Mouse (Mus musculus): ENCODE data around the gene Hs6st2.

Gene Hs6st2

DNA sequence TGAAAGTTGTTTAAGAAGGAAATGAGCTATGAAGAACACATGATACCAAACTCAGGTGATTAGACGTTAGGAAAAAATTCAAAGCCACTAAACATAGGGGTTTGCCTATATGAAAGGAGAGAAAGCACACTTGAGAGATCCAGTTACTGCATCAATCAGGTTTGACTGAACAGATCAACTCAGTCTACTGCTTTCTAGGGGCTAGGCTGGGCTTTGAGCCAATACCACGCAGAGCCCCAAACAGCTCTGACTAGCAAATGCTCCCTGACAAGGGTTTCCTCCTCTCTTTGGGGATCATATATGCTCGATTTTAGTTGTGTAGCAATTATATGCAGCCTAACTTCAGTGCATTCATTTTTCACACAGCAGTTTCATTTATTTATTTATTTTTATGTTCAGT lies 96.2 kb downstream of the Hs6st2 start:
- DNase-seq (ENCODE audit: low read depth, low spot score), result no peak

DNA sequence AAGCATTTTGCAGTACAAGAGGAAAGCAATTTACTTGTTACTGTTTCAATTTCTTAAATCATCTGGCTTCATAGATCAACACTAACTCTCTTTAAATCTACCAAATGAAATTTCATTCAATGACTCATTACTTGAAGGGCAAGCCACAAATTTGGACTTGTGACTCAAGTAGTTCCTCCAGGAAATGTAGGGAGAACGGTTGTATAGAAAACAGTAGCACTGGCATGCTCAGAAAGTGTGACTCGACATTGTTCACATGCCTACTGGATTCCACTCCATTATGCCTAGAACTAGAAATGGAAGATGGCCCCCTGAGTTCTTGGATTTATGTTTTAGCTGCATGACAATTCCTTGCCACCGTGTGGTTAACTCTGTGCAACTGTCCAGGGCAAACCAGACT lies 100.0 kb downstream of the Hs6st2 start:
- no peak for DNase-seq (ENCODE audit: low read depth, low spot score)

DNA sequence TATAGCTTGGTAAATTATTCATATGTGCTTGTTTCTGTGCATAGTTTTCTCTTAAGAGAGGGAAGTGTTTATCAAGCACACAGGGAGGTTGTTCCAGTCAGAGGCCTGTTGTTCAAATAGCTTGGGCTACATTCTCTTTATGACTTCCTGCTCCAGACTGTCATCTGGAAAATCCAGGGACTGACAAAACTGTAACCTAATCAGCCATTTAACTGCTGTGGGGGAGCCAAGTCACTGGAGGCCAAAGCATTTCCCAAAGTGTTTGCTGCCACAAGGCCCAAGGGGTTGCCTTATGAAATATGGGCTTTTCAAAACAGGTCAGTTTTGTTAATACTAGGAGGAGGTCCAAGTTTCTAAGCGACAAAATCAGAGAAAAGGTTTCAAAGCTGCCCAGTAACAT lies 119.8 kb downstream of the Hs6st2 start:
- no peak for DNase-seq (ENCODE audit: low read depth, low spot score)

DNA sequence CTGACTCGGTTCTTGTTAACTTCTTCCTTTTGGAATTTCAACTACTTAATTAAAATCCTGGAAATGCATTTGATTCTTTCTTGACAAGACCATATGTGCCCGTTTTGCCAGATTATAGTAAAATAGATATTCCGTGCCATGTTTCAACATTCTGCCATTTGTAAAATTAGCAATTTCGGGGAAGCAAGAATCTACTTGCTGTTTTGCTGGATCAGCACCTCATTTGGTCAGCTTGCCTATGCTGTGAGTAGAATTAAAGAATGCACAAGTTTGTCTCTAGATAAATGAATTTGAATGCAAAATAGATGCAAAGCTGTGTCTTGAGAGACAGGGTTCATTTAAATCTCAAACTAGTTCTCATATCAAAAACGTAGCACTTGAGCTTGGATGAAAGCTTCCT lies 142.0 kb downstream of the Hs6st2 start:
- DNase-seq (ENCODE audit: low read depth, low spot score), result no peak

DNA sequence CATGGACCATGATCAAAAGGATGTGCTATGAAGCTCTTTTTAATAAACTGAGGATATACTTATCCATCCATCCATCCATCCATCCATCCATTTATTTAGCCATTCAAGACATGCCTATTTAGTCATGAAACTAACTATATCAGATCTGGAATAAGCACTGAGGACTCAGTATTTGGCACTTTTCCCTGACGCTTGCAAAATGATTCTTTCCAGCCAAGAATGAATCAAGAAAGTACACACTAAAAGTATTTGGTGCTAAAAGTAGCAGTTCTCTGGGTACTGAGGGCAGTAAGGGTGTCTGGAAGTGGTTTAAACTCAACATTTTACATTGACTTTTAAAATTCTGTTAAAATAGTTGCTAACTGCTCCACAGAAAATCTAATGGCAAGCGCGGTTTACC lies 144.6 kb downstream of the Hs6st2 start:
- peak; percentile 1 for DNase-seq (ENCODE audit: low read depth, low spot score)

DNA sequence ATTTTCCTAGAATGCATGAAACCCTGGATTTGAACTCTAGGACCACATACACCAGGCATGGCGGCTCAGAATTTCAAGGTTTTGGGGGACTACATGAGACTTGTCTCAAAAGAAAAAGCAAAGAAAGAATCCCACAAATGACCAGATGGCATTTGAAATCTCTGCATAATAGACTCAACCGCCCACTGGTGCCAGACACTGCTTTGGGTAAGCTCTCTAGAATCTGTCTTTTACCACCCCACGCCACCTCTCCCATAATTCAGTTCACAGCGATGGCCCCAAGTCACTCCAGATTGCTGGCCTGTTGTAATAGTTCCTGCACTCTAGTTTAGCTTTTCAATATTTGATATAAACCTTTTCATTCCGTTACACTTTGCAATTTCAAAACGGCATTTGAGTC lies 146.4 kb downstream of the Hs6st2 start:
- DNase-seq (ENCODE audit: low read depth, low spot score), result no peak

DNA sequence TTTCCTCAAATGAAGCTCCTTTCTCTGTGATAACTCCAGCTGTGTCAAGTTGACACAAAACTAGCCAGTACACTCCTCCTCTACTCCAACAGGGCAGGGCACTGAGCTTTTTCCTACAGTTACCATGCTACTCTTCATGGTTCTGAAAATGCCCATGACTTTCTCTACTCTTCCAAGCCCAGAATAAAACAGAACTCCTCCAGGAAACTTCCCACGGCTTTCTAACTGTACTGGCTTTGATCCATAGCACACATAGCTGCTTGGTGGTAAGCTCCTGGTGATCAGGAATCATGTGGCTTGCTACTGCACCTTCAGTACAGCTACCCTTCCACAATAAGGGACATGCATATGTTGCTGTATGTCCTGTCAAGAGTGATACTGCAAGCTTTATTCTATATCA lies 150.5 kb downstream of the Hs6st2 start:
- DNase-seq (ENCODE audit: low read depth, low spot score), result no peak

DNA sequence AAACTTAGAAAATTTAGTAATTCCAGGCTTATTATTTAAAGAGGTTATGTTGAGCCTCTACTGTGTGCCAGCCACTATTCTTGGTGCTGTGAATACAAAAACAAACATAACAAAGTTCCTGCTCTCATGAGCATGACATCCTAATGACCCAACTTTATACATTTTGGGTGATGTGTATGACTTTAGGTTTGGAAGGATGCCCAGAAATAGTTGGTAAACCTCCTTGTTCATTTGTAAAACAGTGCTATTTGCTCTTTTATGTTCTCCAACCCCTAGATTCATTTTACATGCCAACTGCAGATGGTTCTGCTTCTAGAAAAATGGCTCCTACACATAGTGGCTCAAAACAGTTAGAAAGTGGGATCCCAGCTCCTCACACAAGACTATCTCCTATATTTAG lies 153.1 kb downstream of the Hs6st2 start:
- DNase-seq (ENCODE audit: low read depth, low spot score), result no peak

DNA sequence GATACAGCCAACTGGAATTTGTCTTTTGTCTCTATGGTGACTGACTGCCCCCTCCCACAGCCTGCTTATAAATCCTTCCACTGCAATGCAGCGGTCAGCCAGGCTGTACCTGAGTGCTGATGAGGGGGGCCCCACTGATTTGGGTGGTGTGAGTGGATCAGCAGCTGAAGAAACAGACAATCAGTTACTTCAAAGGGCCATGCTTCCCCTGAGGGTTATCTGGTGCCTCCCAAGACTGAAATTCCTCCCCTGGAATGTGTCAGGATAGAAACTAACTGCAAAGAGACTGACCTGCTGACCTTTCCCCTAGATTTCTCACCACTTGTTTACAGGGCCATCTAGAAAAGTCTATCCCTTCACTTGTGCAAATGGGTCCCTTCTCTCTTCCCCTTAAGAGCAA lies 166.8 kb downstream of the Hs6st2 start:
- no peak for DNase-seq (ENCODE audit: low read depth, low spot score)

DNA sequence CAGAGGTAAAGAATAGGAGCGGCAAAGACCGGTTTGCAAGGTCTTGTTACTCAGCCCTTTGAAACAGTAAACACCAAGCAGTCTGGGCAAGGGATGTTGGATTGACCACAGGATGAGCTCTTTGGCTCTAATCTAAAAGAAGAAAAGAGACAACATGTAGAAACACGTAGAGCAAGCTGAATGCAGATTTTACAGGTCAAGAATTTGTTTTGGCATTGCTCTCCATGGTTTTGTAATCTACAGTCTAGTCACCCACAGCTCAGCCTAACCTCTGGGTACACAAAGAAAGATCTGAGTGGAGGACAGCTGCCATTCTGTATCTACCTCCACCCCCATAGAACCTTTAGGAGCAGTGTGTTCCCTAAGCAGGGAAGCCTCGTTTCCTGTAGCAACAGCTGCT lies 175.1 kb downstream of the Hs6st2 start:
- no peak for DNase-seq (ENCODE audit: low read depth, low spot score)

DNA sequence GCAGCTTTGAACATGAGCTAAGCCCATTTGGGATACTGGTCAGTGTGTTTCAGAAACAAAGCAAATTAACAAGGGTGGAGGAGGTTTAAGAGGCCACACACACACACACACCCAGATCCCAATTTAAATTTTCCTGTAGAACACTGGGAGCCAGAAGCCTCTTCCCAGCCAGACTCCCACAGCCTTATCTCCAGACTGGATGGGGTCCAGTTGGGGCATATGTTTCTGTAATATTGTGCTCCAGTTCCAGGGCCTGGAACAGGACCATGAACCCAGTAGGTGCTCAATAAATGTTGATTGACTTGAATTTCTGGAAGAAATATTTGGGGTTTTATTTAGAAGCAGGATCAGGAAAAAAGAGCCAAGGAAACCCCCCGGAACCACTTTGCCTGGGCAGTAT lies 176.0 kb downstream of the Hs6st2 start:
- no peak for DNase-seq (ENCODE audit: low read depth, low spot score)

DNA sequence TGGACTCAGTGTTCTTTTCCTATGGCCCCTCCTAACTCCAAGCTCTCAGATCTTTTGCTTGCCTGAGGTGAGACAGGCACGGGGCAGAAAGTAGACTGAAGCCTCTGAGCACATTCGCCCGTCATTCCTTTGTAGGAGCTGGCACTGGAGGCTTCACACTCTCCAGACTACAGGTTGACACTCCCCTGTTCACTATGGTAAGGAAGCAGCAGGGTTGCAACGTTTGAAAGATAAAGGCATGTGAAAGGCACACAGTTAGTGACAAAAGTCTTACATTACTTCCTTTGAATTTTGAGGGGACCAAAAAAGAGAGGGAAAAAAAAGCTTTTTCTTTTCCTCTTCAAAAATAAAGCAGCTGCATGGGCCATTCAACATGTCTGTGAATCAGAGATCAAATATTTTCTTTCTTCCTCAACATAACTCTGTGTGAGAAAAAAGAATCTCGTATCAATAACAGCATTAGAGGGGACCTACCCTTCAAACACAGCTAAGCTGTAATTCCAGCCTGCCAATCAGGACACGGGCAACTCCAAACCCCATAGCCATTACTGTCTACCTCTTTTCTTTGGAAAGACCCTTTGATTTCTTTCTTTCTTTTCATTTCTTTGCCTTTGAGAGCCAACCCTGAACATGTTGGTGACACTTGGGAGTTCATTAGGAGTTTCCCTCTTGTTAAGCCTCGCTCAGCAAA lies 177.7 kb downstream of the Hs6st2 start:
- no peak for DNase-seq (ENCODE audit: low read depth, low spot score)

DNA sequence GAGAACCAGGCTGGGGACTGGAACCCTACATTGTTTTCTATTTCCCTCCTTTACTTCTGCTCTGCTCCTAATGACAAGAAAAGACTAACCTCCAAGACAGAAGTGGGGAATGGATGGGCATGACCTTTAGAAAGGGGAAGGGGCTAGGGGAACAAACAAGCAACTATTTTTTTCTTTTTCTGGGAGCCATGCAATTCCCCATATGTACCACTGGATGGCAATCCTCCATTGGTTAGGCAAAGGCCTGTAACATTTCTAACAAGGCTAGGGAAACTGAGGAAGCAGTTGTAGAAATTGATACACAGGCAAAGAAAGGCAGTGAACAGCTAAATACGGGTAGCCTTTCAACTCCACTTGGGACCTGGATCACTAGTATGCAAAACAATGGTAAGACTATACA lies 183.8 kb downstream of the Hs6st2 start:
- no peak for DNase-seq (ENCODE audit: low read depth, low spot score)

DNA sequence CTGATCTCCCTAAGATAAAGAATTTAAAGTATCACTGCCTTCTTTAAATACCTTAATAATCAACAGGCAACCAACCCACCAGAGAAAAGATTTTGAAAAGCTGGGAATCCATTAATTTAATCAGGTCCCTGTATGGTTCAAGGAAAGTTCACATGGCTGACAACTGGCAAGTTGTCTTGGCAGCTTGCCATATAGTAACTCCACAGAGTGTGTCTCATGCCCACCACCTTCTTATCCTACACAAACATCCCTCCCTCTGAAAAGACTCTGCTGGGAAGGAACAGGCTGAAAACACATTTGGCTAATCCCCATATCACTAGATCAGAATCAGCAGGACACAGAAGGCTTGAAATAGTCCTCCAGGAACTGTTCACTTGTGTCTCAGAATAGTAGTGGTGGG lies 193.3 kb downstream of the Hs6st2 start:
- no peak for DNase-seq (ENCODE audit: low read depth, low spot score)

DNA sequence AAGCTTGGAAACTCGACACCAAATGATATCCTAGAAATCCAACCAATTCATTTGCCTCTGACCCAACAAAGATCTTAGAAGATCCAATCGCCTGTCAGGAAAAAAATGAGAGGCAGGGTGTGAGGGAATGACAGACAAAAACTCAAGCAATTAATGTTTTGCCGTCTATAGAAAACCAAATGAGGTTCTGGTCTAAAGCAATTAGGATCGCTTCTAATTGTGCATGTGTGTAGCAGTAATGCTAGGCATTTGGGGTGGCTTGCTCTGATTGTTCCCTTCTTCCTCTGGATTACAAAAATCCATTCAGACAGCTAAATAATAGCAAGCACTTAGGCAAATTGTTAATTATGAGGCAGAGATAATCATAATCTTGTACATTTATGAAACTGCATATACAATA lies 212.2 kb downstream of the Hs6st2 start:
- no peak for DNase-seq (ENCODE audit: low read depth, low spot score)

DNA sequence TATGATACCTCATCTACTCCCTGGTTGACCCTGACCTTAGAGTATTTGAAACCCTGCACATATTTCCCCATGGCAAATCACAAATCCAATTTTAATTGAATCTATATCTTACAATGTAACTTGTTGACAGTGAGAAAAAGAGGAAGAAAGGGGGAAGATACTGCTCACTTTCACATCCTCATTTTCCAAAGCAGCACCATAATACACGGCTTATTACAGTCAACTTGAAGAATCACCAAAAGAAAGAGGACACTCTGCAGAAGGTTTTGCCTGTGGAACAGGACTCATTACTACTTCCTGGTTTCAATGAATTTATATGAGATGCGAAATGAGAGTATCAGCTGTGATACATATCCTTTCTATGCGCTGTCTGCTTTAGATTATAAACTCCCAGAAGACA lies 220.2 kb downstream of the Hs6st2 start:
- peak; percentile 0 for DNase-seq (ENCODE audit: low read depth, low spot score)

DNA sequence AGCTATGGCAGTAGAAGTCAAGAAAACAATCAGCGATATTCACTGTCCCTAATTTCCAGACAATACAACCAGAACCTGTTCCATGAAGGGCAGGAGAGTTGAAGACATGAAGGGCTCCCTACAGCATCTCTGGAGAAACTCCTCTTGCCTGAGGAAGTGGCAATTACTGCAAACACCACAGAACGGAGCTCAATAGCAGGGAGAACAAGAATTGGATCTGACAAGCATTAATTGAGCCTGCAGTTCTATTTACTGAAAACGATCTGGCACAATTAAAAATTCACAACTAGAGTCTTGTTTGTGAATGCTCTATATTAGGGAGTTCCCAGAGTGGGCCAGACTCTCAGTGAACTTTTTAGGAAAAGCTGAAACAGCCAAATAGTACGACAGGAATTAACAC lies 238.3 kb downstream of the Hs6st2 start:
- no peak for DNase-seq (ENCODE audit: low read depth, low spot score)

DNA sequence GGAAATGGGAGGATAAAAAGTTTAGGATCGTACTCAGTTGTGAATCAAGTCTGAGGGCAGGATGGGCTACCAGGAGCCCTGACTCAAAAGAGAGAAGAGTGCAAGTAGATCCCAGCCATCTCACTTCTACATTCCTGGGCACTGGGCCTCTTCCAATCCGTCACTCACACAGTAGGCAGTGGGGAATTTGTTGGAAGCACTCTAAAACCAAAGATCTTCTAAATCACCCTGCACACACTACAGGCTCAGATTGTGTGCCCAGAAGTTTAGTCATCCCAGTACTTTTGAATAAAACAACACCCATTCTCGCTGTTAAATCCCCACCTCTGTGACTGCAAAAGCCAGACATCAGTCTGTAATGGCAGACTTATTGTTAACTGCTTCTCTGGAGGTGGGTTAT lies 249.9 kb downstream of the Hs6st2 start:
- DNase-seq (ENCODE audit: low read depth, low spot score), result no peak

DNA sequence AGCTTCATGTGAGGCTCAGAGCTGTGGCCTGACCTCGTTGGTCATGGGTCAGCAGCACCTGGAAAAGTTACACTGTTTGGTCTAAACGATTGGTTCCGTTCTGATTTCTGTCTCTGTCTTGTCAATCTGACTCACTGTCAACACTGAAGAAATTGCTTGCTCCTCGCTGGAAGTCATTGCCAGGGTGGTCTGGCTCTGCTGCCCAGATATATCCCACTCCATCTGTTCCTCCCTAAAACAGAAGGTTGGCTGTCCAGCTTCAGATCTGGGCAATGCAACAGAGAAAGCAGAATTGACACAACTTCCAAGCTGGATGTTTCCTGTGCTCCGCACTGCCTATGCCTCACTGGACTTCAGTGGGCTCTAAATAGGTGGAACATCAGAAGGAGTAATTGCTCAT lies 256.6 kb downstream of the Hs6st2 start:
- no peak for DNase-seq (ENCODE audit: low read depth, low spot score)

DNA sequence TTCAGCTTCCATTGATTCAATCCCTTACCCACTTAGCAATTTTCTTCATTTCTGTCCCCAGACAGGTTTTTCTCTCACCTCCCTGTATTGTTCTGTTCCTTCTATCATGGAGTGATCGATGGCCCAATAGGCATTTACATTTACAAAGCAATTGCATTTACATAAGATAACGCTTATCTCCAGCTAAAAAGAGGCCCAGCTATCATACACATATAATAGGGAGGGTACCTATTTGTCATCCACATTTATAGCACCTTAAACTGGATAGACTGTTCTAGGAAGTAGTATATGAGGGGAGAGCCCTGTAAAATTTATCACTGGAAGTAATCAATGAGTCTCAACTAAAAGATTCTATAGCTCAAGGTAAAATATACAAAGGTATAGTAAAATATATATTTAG lies 271.4 kb downstream of the Hs6st2 start:
- DNase-seq (ENCODE audit: low read depth, low spot score), result no peak

DNA sequence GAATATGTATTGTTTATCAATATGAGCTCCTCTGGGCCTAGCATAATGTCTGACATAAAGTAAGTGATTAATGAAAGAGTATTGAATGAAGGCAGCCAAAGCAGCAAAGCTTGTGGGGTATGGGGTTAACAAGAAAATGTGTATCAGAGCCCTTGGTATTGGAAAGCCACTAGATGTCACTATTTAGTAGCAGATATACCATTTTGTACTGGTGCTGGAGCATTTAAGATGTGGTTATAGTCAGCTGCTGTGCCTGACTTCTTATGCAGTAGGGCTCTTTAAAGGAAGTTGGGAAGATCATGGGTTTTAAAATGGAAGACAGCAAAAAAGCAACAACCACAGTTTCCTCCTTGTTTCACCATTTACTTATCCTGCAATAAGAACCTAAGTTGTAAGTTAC lies 284.2 kb downstream of the Hs6st2 start:
- DNase-seq (ENCODE audit: low read depth, low spot score), result peak; percentile 0

DNA sequence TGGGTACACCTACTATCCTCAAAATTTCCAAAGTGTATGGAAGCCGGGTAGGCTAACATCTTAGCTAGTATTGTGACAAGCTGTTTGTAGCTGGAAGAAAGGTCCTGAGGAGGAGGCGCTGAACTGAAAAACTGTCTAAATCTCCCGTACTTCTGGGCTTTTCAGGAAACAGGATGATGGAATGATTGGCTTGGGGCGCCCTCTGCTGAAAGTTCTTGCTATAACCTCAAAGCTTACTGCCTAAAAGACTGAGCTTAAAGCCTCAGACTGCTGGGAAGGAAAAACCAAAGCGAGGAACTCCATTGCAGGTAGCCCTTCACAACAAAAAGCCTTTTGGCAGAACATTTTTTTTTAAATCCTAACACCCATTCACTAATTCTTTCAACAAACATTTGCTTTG lies 307.0 kb downstream of the Hs6st2 start:
- DNase-seq (ENCODE audit: low read depth, low spot score), result peak; percentile 10

DNA sequence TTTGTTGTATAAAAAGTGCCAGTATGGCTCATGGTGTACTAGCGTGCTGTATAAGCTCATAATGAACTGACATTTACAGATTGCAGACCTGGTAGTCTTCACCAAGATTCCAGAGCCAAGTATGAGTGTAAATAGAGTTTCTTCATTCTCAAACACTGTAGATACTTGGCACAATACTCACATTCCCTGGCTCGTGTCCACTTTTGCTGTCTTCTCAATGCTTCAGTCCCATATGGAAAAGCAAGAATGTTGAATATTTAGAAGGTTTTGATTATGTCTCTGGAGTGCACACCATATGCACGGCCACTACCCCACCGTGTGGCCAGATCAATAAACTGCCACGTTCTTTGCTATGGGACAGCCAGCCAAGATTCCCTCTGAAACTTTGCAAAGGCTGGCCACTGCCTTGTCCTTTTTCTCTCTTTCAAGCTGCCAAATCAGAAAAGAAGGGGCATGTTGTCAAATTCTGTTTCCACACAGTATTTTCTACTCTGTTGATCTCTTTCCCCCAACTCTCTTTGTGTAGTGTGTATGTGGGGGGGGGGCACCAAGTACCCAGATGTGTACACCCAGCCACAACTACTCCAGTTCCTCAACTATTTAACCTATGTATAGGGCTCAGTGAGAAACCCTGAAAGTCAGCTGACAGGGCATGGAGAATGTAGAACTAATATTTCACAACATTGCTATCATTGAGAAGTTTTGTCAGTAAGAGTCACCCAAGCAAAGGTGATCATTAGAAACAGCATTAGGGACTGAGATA lies 309.0 kb downstream of the Hs6st2 start:
- DNase-seq (ENCODE audit: low read depth, low spot score), result no peak

DNA sequence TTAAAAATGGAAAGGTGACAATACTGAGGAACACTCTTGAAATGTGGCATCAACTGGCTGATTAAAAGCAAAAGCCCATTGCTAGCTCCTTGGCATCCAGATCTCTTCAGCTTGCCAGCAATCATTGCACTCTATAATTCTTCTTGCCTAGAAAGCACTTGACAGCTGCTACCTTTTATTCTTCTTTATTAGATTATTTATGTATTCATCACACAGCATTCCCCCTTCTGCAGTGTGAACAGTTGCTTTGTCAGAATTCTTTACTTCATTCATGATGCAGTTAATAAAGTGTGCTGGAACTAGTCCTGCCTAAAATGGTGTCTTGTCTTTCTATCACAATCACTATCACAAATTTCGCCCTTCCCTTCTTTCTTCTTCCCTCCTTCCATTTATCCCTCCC lies 332.0 kb downstream of the Hs6st2 start:
- no peak for DNase-seq (ENCODE audit: low read depth, low spot score)
